Mouse (Mus musculus) embryonic facial prominence, embryonic 14.5 days (tissue): ENCODE results near the gene Kdelr1. TPM values are rescaled to one million over a fixed set of nuclear protein-coding genes. Genes with fewer than 3 reads are reported as not detected.

Experiments used
- ATAC-seq: fragments of 200-750 bp; cut with Nextera tagmentation; 2 replicates; pipeline ENCODE4 v1.8.0; 2017; ENCODE audit warnings: low read depth, moderate number of reproducible peaks, moderate TSS enrichment
- DNase-seq: peaks from one replicate; pipeline ENCODE4 v3.0.0-alpha.2; 2015; ENCODE audit warnings: low spot score
- H3K27ac ChIP-seq: fragments of 300-500 bp; sonication (generic); replicated peaks from 2 replicates; pipeline ENCODE4 v1.5.1; 2014; ENCODE audit warnings: low read depth, mild to moderate bottlenecking, low read length, moderate library complexity
- H3K27me3 ChIP-seq: fragments of 300-500 bp; sonication (generic); replicated peaks from 2 replicates; pipeline ENCODE4 v1.6.1; 2014; ENCODE audit warnings: low read length; ENCODE audit not compliant: control insufficient read depth, insufficient read depth
- H3K36me3 ChIP-seq: fragments of 300-500 bp; sonication (generic); 2 replicates; pipeline ENCODE4 v1.6.1; 2014; ENCODE audit warnings: low read length, mixed read lengths; ENCODE audit not compliant: control insufficient read depth, insufficient read depth
- H3K4me1 ChIP-seq: fragments of 300-500 bp; sonication (generic); 2 replicates; pipeline ENCODE4 v1.6.1; 2014; ENCODE audit warnings: antibody characterized with exemption, low read length; ENCODE audit not compliant: control insufficient read depth, insufficient read depth
- H3K4me2 ChIP-seq: fragments of 300-500 bp; sonication (generic); 2 replicates; pipeline ENCODE4 v1.6.1; 2014; ENCODE audit warnings: low read depth, mild to moderate bottlenecking, low read length, moderate library complexity, mixed read lengths
- H3K4me3 ChIP-seq: fragments of 300-500 bp; sonication (generic); 2 replicates; pipeline ENCODE4 v1.5.1; 2014; ENCODE audit warnings: low read depth, mild to moderate bottlenecking, low read length
- H3K9ac ChIP-seq: fragments of 300-500 bp; sonication (generic); 2 replicates; pipeline ENCODE4 v1.6.1; 2014; ENCODE audit warnings: low read depth, mild to moderate bottlenecking, low read length, moderate library complexity, mixed read lengths
- H3K9me3 ChIP-seq: fragments of 300-500 bp; sonication (generic); 2 replicates; pipeline ENCODE4 v1.6.1; 2016; ENCODE audit warnings: low read length; ENCODE audit not compliant: control insufficient read depth
- WGBS: fragments of 180-500 bp; shearing (Covaris S2); extraction: QIAGEN DNeasy Blood & Tissue Kit; methylation state at CpG from one replicate; pipeline ENCODE4 v1.1.7; 2014; 5-methylcytosine and 5-hydroxymethylcytosine counted together
- polyA plus RNA-seq: library from polyadenylated mRNA; unstranded; fragments of >200 nt; fragmentation: Nextera tagmentation; extraction: Ambion mirVana; gene quantifications from 2 replicates; pipeline ENCODE4 v1.2.1, GENCODE M21; 2014

The Kdelr1 gene
- polyA plus RNA-seq, 1 experiment from 2014 or later: 147 TPM

- under 1% methylated on average over 68 of the region's 117 CpGs for WGBS
- Histone ChIP-seq H3K9me3 (no peaks in the 10 kb centered on the region), H3K36me3 (no peaks in the 10 kb centered on the region), H3K27ac (peak overlapping the region; percentile 75), H3K4me3 (peak overlapping the region; percentile 79), H3K4me1 (peaks cover 33% of the 10 kb centered on the region), H3K9ac (peak overlapping the region; percentile 94), H3K4me2 (peak overlapping the region; percentile 87), H3K27me3 (peaks cover 34% of the 10 kb centered on the region)
- DNase-seq: peak; percentile 96
- peak; percentile 79 for ATAC-seq
Observed at GRCm38 (mm10) chr7:45865925-45866910, 6.4 kb upstream of the Kdelr1 start.

GRCm38 (mm10) chr7:45867871-45868270 lies 4.7 kb upstream of the Kdelr1 start:
- Histone ChIP-seq H3K4me3 (no peak overlapping the region), H3K27ac (no peak overlapping the region), H3K4me1 (peaks cover 33% of the 10 kb centered on the region), H3K36me3 (no peaks in the 10 kb centered on the region), H3K9ac (no peak overlapping the region), H3K9me3 (no peaks in the 10 kb centered on the region), H3K27me3 (peaks cover 40% of the 10 kb centered on the region), H3K4me2 (0 out of 2 replicates have a peak overlapping the region, but pooled peaks have one; percentile 87)
- ATAC-seq (no peak), DNase-seq (no peak)
- WGBS: 26% methylated on average over 2 of the region's 2 CpGs

- Histone ChIP-seq H3K4me1 (peaks cover 39% of the 10 kb centered on the region), H3K4me3 (peak overlapping the region; percentile 36), H3K9ac (peak overlapping the region; percentile 61), H3K36me3 (peaks cover 3% of the 10 kb centered on the region; the same call in 1 of the 2 replicates), H3K4me2 (peak overlapping the region; percentile 61), H3K27ac (no peak overlapping the region), H3K27me3 (peaks cover 40% of the 10 kb centered on the region), H3K9me3 (no peaks in the 10 kb centered on the region)
- WGBS: 25% methylated on average over 8 of the region's 8 CpGs
- no peak for ATAC-seq
- DNase-seq: no peak
Observed at GRCm38 (mm10) chr7:45869107-45869670, 3.4 kb upstream of the Kdelr1 start.

GRCm38 (mm10) chr7:45869787-45870186 lies 2.8 kb upstream of the Kdelr1 start:
- peak overlapping the region; percentile 61 for H3K9ac ChIP-seq
- 4% methylated on average over 6 of the region's 14 CpGs for WGBS
- no peaks in the 10 kb centered on the region for H3K9me3 ChIP-seq
- H3K27ac ChIP-seq: no peak overlapping the region
- H3K27me3 ChIP-seq: peaks cover 40% of the 10 kb centered on the region
- H3K4me1 ChIP-seq: peaks cover 44% of the 10 kb centered on the region
- DNase-seq: no peak
- no peak for ATAC-seq
- peak overlapping the region; percentile 36 for H3K4me3 ChIP-seq
- peaks cover 9% of the 10 kb centered on the region; the same call in 1 of the 2 replicates for H3K36me3 ChIP-seq
- H3K4me2 ChIP-seq: peak overlapping the region; percentile 61

GRCm38 (mm10) chr7:45870282-45871058 lies 2.1 kb upstream of the Kdelr1 start:
- no peaks in the 10 kb centered on the region for H3K9me3 ChIP-seq
- under 1% methylated on average over 18 of the region's 30 CpGs for WGBS
- peaks cover 44% of the 10 kb centered on the region for H3K4me1 ChIP-seq
- H3K4me3 ChIP-seq: peak overlapping the region; percentile 36
- peak overlapping the region; percentile 61 for H3K9ac ChIP-seq
- peak overlapping the region; percentile 61 for H3K4me2 ChIP-seq
- no peak for ATAC-seq
- H3K36me3 ChIP-seq: peaks cover 15% of the 10 kb centered on the region; the same call in 1 of the 2 replicates
- H3K27me3 ChIP-seq: peaks cover 40% of the 10 kb centered on the region
- no peak overlapping the region for H3K27ac ChIP-seq
- DNase-seq: no peak

- Histone ChIP-seq H3K27ac (peak overlapping the region; percentile 94), H3K27me3 (peaks cover 32% of the 10 kb centered on the region), H3K4me2 (peak overlapping the region; percentile 95), H3K36me3 (peaks cover 43% of the 10 kb centered on the region), H3K9me3 (no peaks in the 10 kb centered on the region), H3K9ac (peak overlapping the region; percentile 98), H3K4me1 (peaks cover 30% of the 10 kb centered on the region), H3K4me3 (peak overlapping the region; percentile 93)
- ATAC-seq (peak; percentile 45), DNase-seq (no peak)
- WGBS: 2% methylated on average over 26 of the region's 28 CpGs
Observed at GRCm38 (mm10) chr7:45873061-45873947, 732 bp downstream of the Kdelr1 start.

- Histone ChIP-seq H3K4me1 (peaks cover 11% of the 10 kb centered on the region), H3K9me3 (no peaks in the 10 kb centered on the region)
Observed at GRCm38 (mm10) chr7:45876895-45877294, 4.3 kb downstream of the Kdelr1 start.

More at GRCm38 (mm10) chr7:45876895-45877294, 4.3 kb downstream of the Kdelr1 start:
- DNase-seq (no peak), ATAC-seq (no peak)
- 96% methylated on average over 7 of the region's 7 CpGs for WGBS
- Histone ChIP-seq H3K9ac (no peak overlapping the region), H3K4me3 (no peak overlapping the region), H3K27ac (no peak overlapping the region), H3K4me2 (no peak overlapping the region), H3K27me3 (no peaks in the 10 kb centered on the region; the same call in 1 of the 2 replicates), H3K36me3 (peaks cover 79% of the 10 kb centered on the region)
